Mouse (Mus musculus) hindbrain, embryonic 16.5 days (tissue): ENCODE measurements around the gene Asrgl1. TPM values are rescaled to one million over a fixed set of nuclear protein-coding genes. Genes with fewer than 3 reads are reported as not detected.

Experiments
- ATAC-seq: fragments of 200-750 bp; cut with Nextera tagmentation; 2 replicates; pipeline ENCODE4 v1.8.0; 2017; ENCODE audit warnings: moderate TSS enrichment, moderate library complexity
- H3K27ac ChIP-seq: fragments of 300-500 bp; sonication (generic); 2 replicates; pipeline ENCODE4 v1.5.1; 2014; ENCODE audit warnings: low read depth, mild to moderate bottlenecking, control low read depth, low read length, moderate library complexity
- H3K27me3 ChIP-seq: fragments of 300-500 bp; sonication (generic); replicated peaks from 2 replicates; pipeline ENCODE4 v1.6.1; 2014; ENCODE audit warnings: low read length; ENCODE audit not compliant: control insufficient read depth, insufficient read depth
- H3K36me3 ChIP-seq: fragments of 300-500 bp; sonication (generic); 2 replicates; pipeline ENCODE4 v1.6.1; 2014; ENCODE audit warnings: mild to moderate bottlenecking, low read length, moderate library complexity, mixed read lengths; ENCODE audit not compliant: control insufficient read depth, insufficient read depth
- H3K4me1 ChIP-seq: fragments of 300-500 bp; sonication (generic); 2 replicates; pipeline ENCODE4 v1.6.1; 2014; ENCODE audit warnings: low read depth, low read length; ENCODE audit not compliant: control insufficient read depth, insufficient read depth
- H3K4me2 ChIP-seq: fragments of 300-500 bp; sonication (generic); 2 replicates; pipeline ENCODE4 v1.6.1; 2014; ENCODE audit warnings: mild to moderate bottlenecking, low read length, control low read depth, moderate library complexity
- H3K4me3 ChIP-seq: fragments of 300-500 bp; sonication (generic); 2 replicates; pipeline ENCODE4 v1.5.1; 2014; ENCODE audit warnings: mild to moderate bottlenecking, low read length, control low read depth, moderate library complexity
- H3K9ac ChIP-seq: fragments of 300-500 bp; sonication (generic); 2 replicates; pipeline ENCODE4 v1.6.1; 2014; ENCODE audit warnings: low read depth, mild to moderate bottlenecking, control low read depth, low read length, moderate library complexity
- H3K9me3 ChIP-seq: fragments of 300-500 bp; sonication (generic); 2 replicates; pipeline ENCODE4 v1.6.1; 2014; ENCODE audit warnings: mild to moderate bottlenecking, low read length, moderate library complexity; ENCODE audit not compliant: control insufficient read depth
- WGBS: fragments of 180-500 bp; shearing (Covaris S2); extraction: QIAGEN DNeasy Blood & Tissue Kit; methylation state at CpG from one replicate; pipeline ENCODE4 v1.1.7; 2014; 5-methylcytosine and 5-hydroxymethylcytosine counted together
- polyA plus RNA-seq: library from polyadenylated mRNA; unstranded; fragments of >200 nt; fragmentation: Nextera tagmentation; extraction: Ambion mirVana; gene quantifications from 2 replicates; pipeline ENCODE4 v1.2.1, GENCODE M21; 2015

The Asrgl1 gene
- polyA plus RNA-seq, 1 experiment from 2014 or later: 44.9 TPM

DNA sequence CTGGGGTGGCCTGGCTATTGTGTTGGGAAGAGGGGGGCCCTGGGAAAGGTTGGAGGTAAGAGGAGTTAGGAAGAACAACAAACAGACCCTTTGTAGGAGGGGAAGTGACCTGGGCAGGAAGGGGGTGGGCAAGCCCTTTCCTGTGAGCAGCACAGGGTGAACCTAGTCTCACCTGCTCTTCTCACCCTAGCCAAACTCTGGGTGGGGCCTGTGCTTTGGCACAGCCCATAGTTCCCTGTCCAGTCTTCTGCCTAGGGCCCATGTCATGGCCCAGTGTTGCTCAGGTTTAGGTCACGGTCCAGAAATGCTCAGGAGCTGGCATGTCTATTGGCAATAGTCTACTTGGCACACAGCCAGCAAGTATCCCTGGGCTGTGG is 28.1 kb downstream of the Asrgl1 start:
- H3K27me3 ChIP-seq: no peaks in the 10 kb centered on the region
- 50% methylated on average over 1 of the region's 1 CpGs for WGBS

DNA sequence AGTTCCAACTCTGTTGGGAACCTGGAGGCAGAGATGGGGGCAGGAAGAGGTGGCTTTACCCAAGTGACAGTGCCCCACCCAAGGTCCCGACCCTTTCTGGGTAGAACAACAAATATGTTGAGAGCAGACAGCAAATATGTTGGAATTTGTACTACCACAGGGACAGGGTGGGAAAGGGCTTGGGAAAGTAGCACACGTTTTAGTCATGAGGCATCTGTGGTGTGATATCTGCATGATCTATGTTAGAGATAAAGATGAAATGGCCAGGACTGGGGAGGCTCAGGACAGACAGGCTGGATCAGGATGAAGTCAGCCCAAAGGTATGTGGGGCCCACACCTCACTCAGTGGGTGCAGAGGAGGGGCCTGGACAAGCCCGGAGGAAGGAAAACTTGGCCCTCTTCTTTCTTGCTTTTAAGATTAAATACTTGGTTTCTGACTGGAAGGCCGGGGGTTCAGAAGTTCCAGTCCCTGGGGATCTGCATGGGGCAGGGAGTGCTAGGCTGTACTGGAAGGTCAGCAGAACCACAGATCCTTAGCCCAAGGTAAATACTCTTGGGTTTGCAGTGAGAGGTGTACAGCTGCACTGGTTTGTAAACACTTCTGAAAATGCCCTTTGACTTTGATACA is 28.6 kb downstream of the Asrgl1 start:
- Histone ChIP-seq H3K4me2 (no peak overlapping the region), H3K27me3 (no peaks in the 10 kb centered on the region), H3K9ac (no peak overlapping the region), H3K9me3 (no peaks in the 10 kb centered on the region), H3K4me3 (no peak overlapping the region), H3K36me3 (no peaks in the 10 kb centered on the region), H3K27ac (no peak overlapping the region), H3K4me1 (no peaks in the 10 kb centered on the region)
- no peak for ATAC-seq
- WGBS: 65% methylated on average over 4 of the region's 4 CpGs

More for the DNA sequence above, 28.1 kb downstream of the Asrgl1 start:
- no peaks in the 10 kb centered on the region for H3K4me1 ChIP-seq
- no peak overlapping the region for H3K4me2 ChIP-seq
- no peak for ATAC-seq
- no peaks in the 10 kb centered on the region for H3K9me3 ChIP-seq
- H3K36me3 ChIP-seq: peaks cover 3% of the 10 kb centered on the region; the same call in 1 of the 2 replicates
- no peak overlapping the region for H3K4me3 ChIP-seq
- H3K9ac ChIP-seq: no peak overlapping the region
- H3K27ac ChIP-seq: no peak overlapping the region

DNA sequence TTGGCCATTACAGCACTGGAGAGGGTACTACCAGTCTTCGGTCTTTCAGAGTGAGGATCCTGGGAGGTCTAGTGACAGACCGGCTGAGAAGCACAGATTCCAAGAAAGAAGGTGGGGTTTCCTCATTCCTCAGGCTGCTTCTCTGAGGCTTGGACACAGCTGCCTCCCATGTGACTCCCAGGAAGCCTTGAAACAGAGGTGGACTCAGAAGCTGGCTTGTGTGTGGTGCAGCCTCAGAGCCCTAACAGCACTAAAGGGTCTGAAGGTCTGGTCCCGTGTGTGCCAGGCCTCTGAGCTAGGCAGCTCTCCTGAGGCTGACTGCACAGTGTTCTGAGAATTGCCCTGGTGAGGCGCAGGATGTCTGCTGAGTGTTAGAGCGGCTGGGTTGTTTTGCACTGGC is 29.3 kb downstream of the Asrgl1 start:
- Histone ChIP-seq H3K4me3 (no peak overlapping the region), H3K27ac (no peak overlapping the region), H3K36me3 (no peaks in the 10 kb centered on the region), H3K4me1 (no peaks in the 10 kb centered on the region), H3K9me3 (no peaks in the 10 kb centered on the region), H3K9ac (no peak overlapping the region), H3K27me3 (no peaks in the 10 kb centered on the region), H3K4me2 (no peak overlapping the region)
- no peak for ATAC-seq
- WGBS: 73% methylated on average over 5 of the region's 5 CpGs

DNA sequence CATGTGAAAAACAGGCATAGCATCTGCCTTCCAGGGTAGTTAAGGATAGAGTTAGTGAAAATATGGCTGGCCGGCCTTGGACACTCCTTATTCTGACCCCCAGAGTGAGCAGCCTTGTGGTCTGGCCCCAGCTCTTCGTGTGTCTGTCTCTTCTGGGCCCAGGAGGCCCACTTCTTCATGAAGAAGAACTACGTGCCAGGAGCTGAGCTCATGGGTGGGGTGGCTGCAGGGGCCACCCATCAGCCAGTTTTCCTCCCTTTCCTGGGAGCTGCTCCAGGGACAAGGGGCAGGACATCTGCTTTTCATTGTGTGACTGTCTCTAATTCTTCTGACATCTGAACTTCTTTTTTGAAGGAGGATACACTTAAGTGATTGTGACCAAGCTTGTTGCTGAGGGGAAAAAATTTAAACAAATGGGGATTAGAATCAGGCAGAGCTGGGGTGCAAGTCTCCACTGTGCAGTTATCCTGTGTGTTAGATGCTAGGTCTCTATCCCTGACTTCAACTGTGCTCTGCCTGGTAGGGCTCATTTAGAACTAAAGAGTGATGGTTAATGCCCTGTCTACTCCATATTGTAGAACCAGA is 30.2 kb downstream of the Asrgl1 start:
- no peak for ATAC-seq
- no peak overlapping the region for H3K4me3 ChIP-seq
- no peaks in the 10 kb centered on the region for H3K9me3 ChIP-seq
- H3K4me1 ChIP-seq: no peaks in the 10 kb centered on the region
- H3K9ac ChIP-seq: no peak overlapping the region
- no peak overlapping the region for H3K27ac ChIP-seq
- no peak overlapping the region for H3K4me2 ChIP-seq
- no peaks in the 10 kb centered on the region for H3K36me3 ChIP-seq
- H3K27me3 ChIP-seq: no peaks in the 10 kb centered on the region
- 75% methylated on average over 3 of the region's 3 CpGs for WGBS

DNA sequence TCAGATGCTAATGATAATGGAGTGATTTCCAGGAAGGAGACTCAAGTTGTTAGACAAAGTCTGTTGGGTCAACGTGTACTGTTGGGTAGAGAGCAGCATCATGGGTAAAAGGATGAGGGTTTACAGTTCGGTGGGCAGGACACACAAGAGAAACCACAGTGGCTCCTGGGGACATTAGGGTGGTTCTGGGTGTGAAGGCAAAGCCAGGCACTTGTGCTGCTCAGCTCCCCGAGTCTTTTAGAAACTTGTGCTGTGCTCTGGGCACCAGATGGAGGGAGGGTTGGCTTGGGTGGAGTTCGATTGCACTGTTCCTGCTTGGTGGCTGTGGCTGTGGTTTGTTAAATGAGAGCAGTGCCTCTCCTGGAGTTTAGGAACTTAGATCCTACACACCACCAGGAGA is 31.4 kb downstream of the Asrgl1 start:
- no peak for ATAC-seq
- WGBS: 78% methylated on average over 4 of the region's 4 CpGs
- H3K9me3 ChIP-seq: no peaks in the 10 kb centered on the region
- no peak overlapping the region for H3K9ac ChIP-seq
- no peak overlapping the region for H3K4me2 ChIP-seq
- H3K36me3 ChIP-seq: no peaks in the 10 kb centered on the region
- H3K27ac ChIP-seq: no peak overlapping the region
- no peaks in the 10 kb centered on the region for H3K27me3 ChIP-seq
- no peak overlapping the region for H3K4me3 ChIP-seq
- no peaks in the 10 kb centered on the region for H3K4me1 ChIP-seq

DNA sequence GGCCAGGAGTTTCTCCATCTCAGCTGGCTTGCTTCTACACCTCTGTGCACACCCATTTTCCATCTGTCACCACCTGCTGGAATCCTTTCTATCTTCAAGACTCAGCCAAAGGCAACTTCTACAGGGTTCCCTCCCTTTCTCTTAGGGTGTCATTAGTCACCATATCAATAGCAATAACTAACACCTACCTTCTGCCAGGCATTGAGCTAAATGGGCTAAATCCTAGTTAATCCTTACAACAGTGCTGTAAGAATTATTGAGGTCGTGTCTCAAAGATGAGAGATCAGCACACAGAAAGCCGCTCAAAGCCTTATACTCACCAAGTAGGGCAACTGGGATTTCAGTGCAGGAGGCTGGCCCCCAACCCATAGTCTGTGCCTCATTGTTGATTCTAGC is 34.4 kb downstream of the Asrgl1 start:
- H3K4me2 ChIP-seq: no peak overlapping the region
- no peaks in the 10 kb centered on the region for H3K4me1 ChIP-seq
- H3K9me3 ChIP-seq: no peaks in the 10 kb centered on the region
- H3K4me3 ChIP-seq: no peak overlapping the region
- ATAC-seq: no peak
- no peaks in the 10 kb centered on the region for H3K36me3 ChIP-seq
- no peak overlapping the region for H3K9ac ChIP-seq
- WGBS: 81% methylated on average over 2 of the region's 2 CpGs
- H3K27me3 ChIP-seq: no peaks in the 10 kb centered on the region
- no peak overlapping the region for H3K27ac ChIP-seq

DNA sequence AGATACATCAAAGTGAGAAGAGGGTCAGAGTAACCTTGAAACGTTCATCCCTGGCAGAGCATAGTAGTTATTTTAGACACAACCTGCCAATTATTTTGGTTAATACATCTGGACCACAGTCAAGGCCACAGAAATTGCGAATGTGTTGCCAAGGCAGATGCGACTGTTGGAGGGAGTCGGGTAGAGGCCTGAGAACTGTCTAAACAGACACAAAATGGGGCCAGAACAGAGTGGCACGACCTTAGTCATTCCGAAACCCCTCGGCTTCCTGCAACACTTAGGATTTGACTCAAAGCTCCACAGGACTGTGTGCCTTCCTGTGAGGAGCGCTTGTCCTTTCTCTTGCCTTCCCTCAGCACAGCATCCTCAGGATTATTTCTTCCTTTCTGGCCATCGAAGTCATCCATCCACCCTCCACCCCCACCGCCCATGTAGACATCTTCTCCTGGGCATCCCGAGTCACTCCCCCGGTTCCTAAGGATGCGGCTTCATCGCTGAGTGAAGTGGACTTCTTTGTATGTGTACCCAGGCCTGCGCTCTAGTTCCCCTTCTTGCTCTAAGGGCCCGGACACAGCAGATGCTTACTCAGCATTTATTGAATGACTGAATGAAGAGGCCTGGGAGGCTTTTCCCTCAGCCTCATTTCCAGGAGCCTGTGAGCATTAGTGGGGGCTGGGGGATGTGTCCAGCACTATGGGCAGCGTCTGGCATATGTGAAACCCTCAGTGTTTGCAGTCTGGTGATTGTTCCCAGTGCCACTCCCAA is 35.0 kb downstream of the Asrgl1 start:
- no peak overlapping the region for H3K27ac ChIP-seq
- 85% methylated on average over 17 of the region's 17 CpGs for WGBS
- H3K27me3 ChIP-seq: no peaks in the 10 kb centered on the region
- H3K9me3 ChIP-seq: no peaks in the 10 kb centered on the region
- no peak for ATAC-seq
- H3K4me3 ChIP-seq: no peak overlapping the region
- no peaks in the 10 kb centered on the region for H3K4me1 ChIP-seq
- H3K4me2 ChIP-seq: no peak overlapping the region
- H3K9ac ChIP-seq: no peak overlapping the region
- no peaks in the 10 kb centered on the region for H3K36me3 ChIP-seq

DNA sequence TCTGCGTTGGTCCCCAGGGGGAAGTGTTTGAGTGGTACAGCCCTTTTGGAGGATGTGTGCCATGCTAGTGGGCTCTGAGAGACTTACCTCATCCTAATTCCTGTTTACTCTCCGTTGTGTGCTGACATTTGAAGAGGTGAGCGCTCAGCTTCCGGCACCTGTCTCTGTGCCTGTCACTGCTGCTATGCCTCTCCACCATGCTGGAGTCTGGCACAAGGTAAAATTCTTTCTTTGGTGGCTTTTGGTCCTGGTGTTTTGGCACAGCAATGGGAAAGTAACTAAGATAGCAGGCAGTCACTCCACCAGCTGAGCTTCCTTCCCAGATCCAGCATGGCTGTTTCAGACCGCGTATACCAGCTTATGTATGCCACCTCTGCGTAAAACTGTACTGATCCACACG is 35.7 kb downstream of the Asrgl1 start:
- no peaks in the 10 kb centered on the region for H3K27me3 ChIP-seq
- H3K27ac ChIP-seq: no peak overlapping the region
- H3K4me1 ChIP-seq: no peaks in the 10 kb centered on the region
- WGBS: 93% methylated on average over 8 of the region's 8 CpGs
- no peaks in the 10 kb centered on the region for H3K9me3 ChIP-seq
- H3K36me3 ChIP-seq: no peaks in the 10 kb centered on the region
- H3K4me3 ChIP-seq: no peak overlapping the region
- ATAC-seq: no peak
- H3K4me2 ChIP-seq: no peak overlapping the region
- no peak overlapping the region for H3K9ac ChIP-seq

DNA sequence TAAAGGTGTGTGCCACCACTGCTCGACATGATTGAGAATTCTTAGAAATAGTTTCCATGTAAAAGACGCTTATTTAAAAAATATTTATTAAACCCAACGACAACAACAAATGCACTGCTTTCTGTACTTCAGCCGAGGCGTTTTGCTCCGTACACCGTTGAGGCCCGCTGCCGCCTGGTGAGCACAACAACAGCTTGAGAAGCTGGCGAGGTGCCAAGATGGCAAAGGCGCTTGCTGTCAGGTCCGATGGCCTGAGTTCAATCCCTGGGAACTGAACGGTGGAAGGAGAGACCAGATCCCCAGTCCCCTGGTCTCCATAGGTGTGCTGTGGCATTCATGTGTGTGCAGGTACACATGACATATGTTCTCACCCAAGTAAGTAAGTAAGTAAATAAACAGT is 38.0 kb downstream of the Asrgl1 start:
- Histone ChIP-seq H3K4me2 (no peak overlapping the region), H3K27ac (no peak overlapping the region), H3K27me3 (no peaks in the 10 kb centered on the region), H3K9me3 (no peaks in the 10 kb centered on the region), H3K9ac (no peak overlapping the region), H3K4me1 (no peaks in the 10 kb centered on the region), H3K36me3 (no peaks in the 10 kb centered on the region), H3K4me3 (no peak overlapping the region)
- WGBS: 71% methylated on average over 13 of the region's 13 CpGs
- no peak for ATAC-seq
